Mouse (Mus musculus) midbrain, postnatal 0 days (tissue): ENCODE data around the gene Cyp1b1. TPM values are rescaled to one million over a fixed set of nuclear protein-coding genes. Genes with fewer than 3 reads are reported as not detected.

ENCODE experiments used
- ATAC-seq: fragments of 200-750 bp; cut with Nextera tagmentation; 2 replicates; pipeline ENCODE4 v1.8.0; 2017; ENCODE audit warnings: moderate number of reproducible peaks, mild to moderate bottlenecking, moderate TSS enrichment, moderate library complexity; ENCODE audit not compliant: low FRiP score
- DNase-seq: peaks from one replicate; pipeline ENCODE4 v3.0.0-alpha.2; 2015; ENCODE audit warnings: low spot score
- H3K27ac ChIP-seq: fragments of 300-500 bp; sonication (generic); 2 replicates; pipeline ENCODE4 v1.5.1; 2014; ENCODE audit warnings: low read depth, mild to moderate bottlenecking, low read length, mixed read lengths
- H3K27me3 ChIP-seq: fragments of 300-500 bp; sonication (generic); 2 replicates; pipeline ENCODE4 v1.6.1; 2014; ENCODE audit warnings: low read length, control low read depth, mixed read lengths; ENCODE audit not compliant: insufficient read depth
- H3K36me3 ChIP-seq: fragments of 300-500 bp; sonication (generic); 2 replicates; pipeline ENCODE4 v1.6.1; 2014; ENCODE audit warnings: low read length, control low read depth, mixed read lengths; ENCODE audit not compliant: insufficient read depth
- H3K4me1 ChIP-seq: fragments of 300-500 bp; sonication (generic); 2 replicates; pipeline ENCODE4 v1.6.1; 2014; ENCODE audit warnings: mild to moderate bottlenecking, control low read depth, antibody characterized with exemption, low read length, mixed read lengths; ENCODE audit not compliant: insufficient read depth
- H3K4me2 ChIP-seq: fragments of 300-500 bp; sonication (generic); 2 replicates; pipeline ENCODE4 v1.6.1; 2014; ENCODE audit warnings: low read depth, mild to moderate bottlenecking, low read length, mixed read lengths; ENCODE audit not compliant: poor library complexity, severe bottlenecking
- H3K4me3 ChIP-seq: fragments of 300-500 bp; sonication (generic); 2 replicates; pipeline ENCODE4 v1.5.1; 2014; ENCODE audit warnings: low read depth, mild to moderate bottlenecking, low read length, moderate library complexity
- H3K9ac ChIP-seq: fragments of 300-500 bp; sonication (generic); replicated peaks from 2 replicates; pipeline ENCODE4 v1.6.1; 2014; ENCODE audit warnings: mild to moderate bottlenecking, low read length, moderate library complexity, mixed read lengths; ENCODE audit not compliant: poor library complexity, severe bottlenecking
- H3K9me3 ChIP-seq: fragments of 300-500 bp; sonication (generic); 2 replicates; pipeline ENCODE4 v1.6.1; 2016; ENCODE audit warnings: low read length, control low read depth
- CTCF ChIP-seq: IDR thresholded peaks from 2 replicates; pipeline ENCODE4 v1.5.1; 2016; ENCODE audit warnings: antibody characterized with exemption, mild to moderate bottlenecking
- WGBS: fragments of 180-500 bp; shearing (Covaris S2); extraction: QIAGEN DNeasy Blood & Tissue Kit; methylation state at CpG from one replicate; pipeline ENCODE4 v1.1.7; 2014; 5-methylcytosine and 5-hydroxymethylcytosine counted together
- polyA plus RNA-seq: library from polyadenylated mRNA; unstranded; fragments of >200 nt; fragmentation: Nextera tagmentation; extraction: Ambion mirVana; gene quantifications from 2 replicates; pipeline ENCODE4 v1.2.1, GENCODE M21; 2015
- total RNA-seq: library from RNA; depleted of rRNA; stranded (reverse); fragments of >200 nt; gene quantifications from 2 replicates; pipeline ENCODE4 v1.2.3, GENCODE M21; 2014

Cyp1b1 gene
- total and polyA plus RNA-seq, 2 experiments from 2014 or later = 4.5 to 8.7 TPM

DNA sequence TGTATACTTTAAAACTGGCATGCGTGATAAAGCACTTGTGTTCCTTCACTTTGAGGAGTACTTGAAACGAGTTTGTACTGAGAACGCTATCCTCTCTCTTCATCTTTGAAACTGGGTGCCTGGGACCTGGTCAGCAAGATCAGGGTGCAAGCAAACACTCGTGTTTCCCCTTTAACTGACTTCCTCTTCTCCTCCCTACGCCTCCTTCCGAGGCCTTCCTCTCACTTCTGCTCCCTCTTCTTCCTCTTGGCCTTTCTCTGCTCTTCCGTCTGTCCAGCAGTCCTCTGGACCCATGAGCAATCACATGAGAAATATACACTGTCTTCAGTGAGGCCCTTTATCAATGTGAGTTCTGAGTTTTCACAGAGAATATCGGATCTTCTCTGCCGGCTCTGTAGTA is 53.0 kb downstream of the Cyp1b1 start:
- no peak overlapping the region for H3K4me3 ChIP-seq
- TF ChIP-seq CTCF = no peak
- ATAC-seq = no peak
- no peak overlapping the region for H3K9ac ChIP-seq
- no peaks in the 10 kb centered on the region for H3K4me1 ChIP-seq
- WGBS = 86% methylated on average over 9 of the region's 9 CpGs
- no peak for DNase-seq
- no peaks in the 10 kb centered on the region for H3K9me3 ChIP-seq
- no peaks in the 10 kb centered on the region for H3K27me3 ChIP-seq
- H3K4me2 ChIP-seq = no peak overlapping the region
- no peak overlapping the region for H3K27ac ChIP-seq
- no peaks in the 10 kb centered on the region for H3K36me3 ChIP-seq

DNA sequence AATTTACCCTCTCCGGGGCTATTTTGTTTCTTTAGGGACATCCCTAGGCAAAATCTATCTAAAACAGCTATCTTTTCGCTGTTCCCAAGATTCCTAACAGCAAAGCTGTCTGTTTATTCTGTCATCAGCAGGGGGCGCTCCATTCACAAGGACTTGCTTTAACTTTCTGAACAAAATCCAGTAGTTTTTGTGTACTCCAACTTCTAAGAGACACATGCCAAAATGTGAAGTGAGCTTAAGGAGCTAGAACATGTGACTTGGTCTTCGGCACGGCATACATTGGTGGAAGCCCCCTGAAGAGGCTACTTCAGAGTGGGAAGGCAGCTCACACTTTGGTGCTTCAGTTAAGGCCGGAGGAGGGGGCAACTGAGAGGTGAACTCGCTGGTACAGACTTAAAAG is 53.5 kb downstream of the Cyp1b1 start:
- Histone ChIP-seq H3K27ac (no peak overlapping the region), H3K36me3 (no peaks in the 10 kb centered on the region), H3K4me2 (no peak overlapping the region), H3K4me3 (no peak overlapping the region), H3K4me1 (no peaks in the 10 kb centered on the region), H3K9ac (no peak overlapping the region), H3K9me3 (no peaks in the 10 kb centered on the region), H3K27me3 (no peaks in the 10 kb centered on the region)
- WGBS = 42% methylated on average over 7 of the region's 7 CpGs
- TF ChIP-seq CTCF = peak; percentile 87
- DNase-seq (peak; percentile 82), ATAC-seq (no peak)

DNA sequence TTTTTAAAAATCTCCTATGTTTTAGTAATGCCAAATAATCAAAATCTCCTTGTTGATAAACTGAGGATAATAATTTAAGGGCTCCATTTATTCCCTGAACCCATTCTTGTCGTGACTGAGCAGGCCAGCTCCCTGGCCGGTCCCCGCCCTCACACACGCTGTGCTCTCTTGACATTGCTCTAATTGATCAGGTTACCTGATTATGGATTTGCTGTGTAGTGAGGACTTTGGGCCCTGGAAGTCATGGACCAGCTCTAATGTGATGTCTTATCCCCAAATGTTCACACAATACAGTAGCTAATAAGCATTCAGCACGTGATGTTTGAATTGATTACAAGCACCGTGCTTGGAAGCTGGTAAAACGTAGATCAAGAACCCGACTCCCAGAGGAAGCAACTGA is 56.0 kb downstream of the Cyp1b1 start:
- Histone ChIP-seq H3K27ac (no peak overlapping the region), H3K36me3 (no peaks in the 10 kb centered on the region), H3K4me1 (no peaks in the 10 kb centered on the region), H3K27me3 (no peaks in the 10 kb centered on the region), H3K4me2 (no peak overlapping the region), H3K9me3 (no peaks in the 10 kb centered on the region), H3K9ac (no peak overlapping the region), H3K4me3 (no peak overlapping the region)
- ATAC-seq (no peak), DNase-seq (no peak)
- TF ChIP-seq CTCF = no peak
- WGBS = 67% methylated on average over 8 of the region's 8 CpGs

GRCm38 (mm10) chr17:79658452-79658851 is 56.4 kb downstream of the Cyp1b1 start:
- TF ChIP-seq CTCF = no peak
- Histone ChIP-seq H3K27ac (no peak overlapping the region), H3K4me3 (no peak overlapping the region), H3K27me3 (no peaks in the 10 kb centered on the region), H3K4me2 (no peak overlapping the region), H3K9ac (no peak overlapping the region), H3K36me3 (no peaks in the 10 kb centered on the region), H3K4me1 (no peaks in the 10 kb centered on the region), H3K9me3 (no peaks in the 10 kb centered on the region)
- ATAC-seq (no peak), DNase-seq (no peak)
- WGBS = 46% methylated on average over 3 of the region's 3 CpGs

DNA sequence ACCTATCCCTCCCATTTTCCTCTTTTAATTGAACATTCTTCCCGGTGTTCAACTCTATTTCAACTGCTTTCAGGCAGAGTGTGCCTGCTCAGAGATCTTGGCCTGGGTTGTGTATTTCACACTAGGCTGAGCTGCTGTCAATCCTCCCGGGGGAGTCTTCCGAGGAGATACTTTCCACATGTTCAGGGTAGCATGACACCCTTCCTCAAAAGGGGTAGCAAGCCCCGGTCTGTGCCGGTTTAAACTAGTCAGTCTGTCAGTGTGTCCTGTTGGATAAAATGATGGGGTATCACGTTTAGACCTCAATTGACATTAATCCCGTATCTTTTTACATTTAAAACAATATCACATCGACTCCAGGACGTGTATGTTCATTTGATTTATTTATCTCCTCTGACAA is 57.1 kb downstream of the Cyp1b1 start:
- Histone ChIP-seq H3K27me3 (no peaks in the 10 kb centered on the region), H3K36me3 (no peaks in the 10 kb centered on the region), H3K27ac (no peak overlapping the region), H3K4me2 (no peak overlapping the region), H3K4me3 (no peak overlapping the region), H3K9ac (no peak overlapping the region), H3K4me1 (no peaks in the 10 kb centered on the region), H3K9me3 (no peaks in the 10 kb centered on the region)
- TF ChIP-seq CTCF = no peak
- ATAC-seq (no peak), DNase-seq (no peak)
- 57% methylated on average over 9 of the region's 9 CpGs for WGBS

DNA sequence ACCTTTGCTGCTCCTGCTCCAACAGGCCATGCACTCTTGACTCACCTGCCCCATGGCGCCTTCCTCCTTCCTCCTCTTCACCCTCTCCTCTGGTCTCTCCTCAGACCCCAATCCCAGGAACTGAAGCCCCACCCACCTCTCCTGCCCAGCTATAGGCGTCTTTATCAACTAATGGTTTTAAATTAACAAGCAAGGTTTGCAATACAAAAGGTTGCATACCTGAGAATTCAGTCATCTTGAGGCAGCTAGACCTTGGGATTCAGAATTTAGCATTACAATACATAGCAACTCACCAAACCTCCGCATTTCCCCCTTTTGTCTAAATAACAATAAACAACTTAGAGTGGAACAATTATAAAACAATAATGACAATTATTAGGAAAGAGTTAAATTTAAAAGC is 60.7 kb downstream of the Cyp1b1 start:
- H3K27ac ChIP-seq = no peak overlapping the region
- DNase-seq = no peak
- no peak for TF ChIP-seq CTCF
- no peaks in the 10 kb centered on the region for H3K36me3 ChIP-seq
- no peak overlapping the region for H3K4me3 ChIP-seq
- no peak overlapping the region for H3K9ac ChIP-seq
- H3K27me3 ChIP-seq = no peaks in the 10 kb centered on the region
- no peak for ATAC-seq
- H3K4me1 ChIP-seq = no peaks in the 10 kb centered on the region
- WGBS = 69% methylated on average over 3 of the region's 3 CpGs
- H3K9me3 ChIP-seq = no peaks in the 10 kb centered on the region
- H3K4me2 ChIP-seq = no peak overlapping the region
